Mouse (Mus musculus) central nervous system, embryonic 14 days (tissue): ENCODE data around the gene Scgb1b11. TPM values are rescaled to one million over a fixed set of nuclear protein-coding genes. Genes with fewer than 3 reads are reported as not detected.

Experiments
- polyA plus RNA-seq: library from polyadenylated mRNA; depleted of rRNA; stranded (reverse); fragments of >200 nt; gene quantifications from 2 replicates; pipeline ENCODE4 v1.2.3, GENCODE M21; 2012; rRNA removed

Scgb1b11 gene
- not detected in 2 replicates for polyA plus RNA-seq

GRCm38 (mm10) chr7:32222540-32222939 is at the start of gene Scgb1b11:
Gene Scgb1b11, plus strand, starts transcription at chr7:32222840.

GRCm38 (mm10) chr7:32211045-32211444 is 11.6 kb upstream of the Scgb1b11 start, which contains the start of gene Scgb2b11:
Gene Scgb2b11, minus strand, starts transcription at chr7:32211145.

Other genes with a start within 250 kb of the Scgb1b11 start
- gene Scgb1b10, start 122.0 kb upstream of the Scgb1b11 start, polyA plus RNA-seq, result not detected in 2 replicates
- not detected in 2 replicates for gene Scgb2b11, start 11.7 kb upstream of the Scgb1b11 start, polyA plus RNA-seq
- not detected in 2 replicates for gene Scgb2b12, start 104.4 kb downstream of the Scgb1b11 start, polyA plus RNA-seq
- not detected in 2 replicates for gene Scgb1b12, start 111.3 kb downstream of the Scgb1b11 start, polyA plus RNA-seq
- not detected in 2 replicates for gene Scgb1b29, start 218.7 kb downstream of the Scgb1b11 start, polyA plus RNA-seq